ENCODE assay signal across 8 mouse cellular contexts in genomic region chr9:13296274-13297121, GRCm38 (mm10). TPM values are rescaled to one million over a fixed set of nuclear protein-coding genes. Genes with fewer than 3 reads are reported as not detected.
DNase-seq lines count a peak whose midpoint lies in the region; ATAC-seq and TF ChIP-seq lines count a peak whose summit lies in the region.

No protein-coding gene starts in this region.

- peak; percentile 94 for TF ChIP-seq CTCF in heart, adult 2 months (IDR thresholded peaks at IDR 0.05)

- intact Hi-C loops in heart, adult 2 months (cut with DNase I), result loop anchor here (1.0 to 5.0 kb wide), 8 partner anchors 52 to 531 kb away; partner anchors contain the start of genes Cep57, Fam76b and Jrkl

- no peaks in the 10 kb centered on the region for H3K27me3 ChIP-seq in embryonic facial prominence, embryonic 13.5 days
- no peaks in the 10 kb centered on the region for H3K27me3 ChIP-seq in heart, adult 2 months (ENCODE audit: control insufficient read depth, insufficient read depth, low read length)
- no peaks in the 10 kb centered on the region for H3K27me3 ChIP-seq in limb, embryonic 13.5 days
- H3K27me3 ChIP-seq in midbrain, embryonic 15.5 days (replicated peaks), result no peaks in the 10 kb centered on the region

- H3K79me2 ChIP-seq in heart, adult 2 months (replicated peaks; ENCODE audit: control insufficient read depth, insufficient read depth, low read length), result no peaks in the 10 kb centered on the region

- peak; percentile 52; the same call in 1 of the 2 replicates for TF ChIP-seq POLR2A in heart, adult 2 months (IDR thresholded peaks at IDR 0.05; ENCODE audit: insufficient read depth, low read depth, low read length)

- under 1% methylated on average over 28 of the region's 28 CpGs for WGBS in embryonic facial prominence, embryonic 13.5 days
- WGBS in heart, adult 2 months, result under 1% methylated on average over 27 of the region's 28 CpGs
- under 1% methylated on average over 28 of the region's 28 CpGs for WGBS in limb, embryonic 13.5 days
- under 1% methylated on average over 28 of the region's 28 CpGs for WGBS in midbrain, embryonic 15.5 days

- H3K27ac ChIP-seq in embryonic facial prominence, embryonic 13.5 days, result peak overlapping the region; percentile 80
- H3K27ac ChIP-seq in heart, adult 2 months, result peak overlapping the region; percentile 87
- H3K27ac ChIP-seq in limb, embryonic 13.5 days, result peak overlapping the region; percentile 83
- H3K27ac ChIP-seq in midbrain, embryonic 15.5 days, result peak overlapping the region; percentile 66

- ATAC-seq in embryonic facial prominence, embryonic 13.5 days (ENCODE audit: insufficient number of reproducible peaks, insufficient read depth, low FRiP score, low TSS enrichment, low read depth), result peak; percentile 93
- ATAC-seq in limb, embryonic 13.5 days (ENCODE audit: low FRiP score, low read depth), result peak; percentile 93
- ATAC-seq in midbrain, embryonic 15.5 days (replicated peaks), result peak; percentile 91

- H3K9me3 ChIP-seq in embryonic facial prominence, embryonic 13.5 days, result no peaks in the 10 kb centered on the region
- H3K9me3 ChIP-seq in limb, embryonic 13.5 days, result no peaks in the 10 kb centered on the region
- no peaks in the 10 kb centered on the region for H3K9me3 ChIP-seq in midbrain, embryonic 15.5 days

- H3K36me3 ChIP-seq in embryonic facial prominence, embryonic 13.5 days, result no peaks in the 10 kb centered on the region
- H3K36me3 ChIP-seq in heart, adult 2 months (ENCODE audit: control insufficient read depth, insufficient read depth, low read length), result peaks cover 9% of the 10 kb centered on the region
- H3K36me3 ChIP-seq in limb, embryonic 13.5 days, result no peaks in the 10 kb centered on the region
- H3K36me3 ChIP-seq in midbrain, embryonic 15.5 days (replicated peaks), result no peaks in the 10 kb centered on the region

- H3K9ac ChIP-seq in embryonic facial prominence, embryonic 13.5 days, result peak overlapping the region; percentile 77
- H3K9ac ChIP-seq in heart, adult 2 months (ENCODE audit: low read depth, low read length), result peak overlapping the region; percentile 79
- peak overlapping the region; percentile 75 for H3K9ac ChIP-seq in limb, embryonic 13.5 days
- H3K9ac ChIP-seq in midbrain, embryonic 15.5 days, result peak overlapping the region; percentile 64

- peaks cover 40% of the 10 kb centered on the region for H3K4me1 ChIP-seq in embryonic facial prominence, embryonic 13.5 days
- peaks cover 11% of the 10 kb centered on the region for H3K4me1 ChIP-seq in heart, adult 2 months (ENCODE audit: control insufficient read depth, insufficient read depth, low read length)
- H3K4me1 ChIP-seq in limb, embryonic 13.5 days, result peaks cover 39% of the 10 kb centered on the region
- peaks cover 46% of the 10 kb centered on the region for H3K4me1 ChIP-seq in midbrain, embryonic 15.5 days

- TF ChIP-seq EP300 in heart, adult 2 months (IDR thresholded peaks at IDR 0.05; ENCODE audit: insufficient read depth, low read depth, low read length), result peak; percentile 67; the same call in 1 of the 2 replicates

- H3K4me2 ChIP-seq in embryonic facial prominence, embryonic 13.5 days, result peak overlapping the region; percentile 96
- peak overlapping the region; percentile 97 for H3K4me2 ChIP-seq in limb, embryonic 13.5 days (replicated peaks)
- peak overlapping the region; percentile 89 for H3K4me2 ChIP-seq in midbrain, embryonic 15.5 days

- DNase-seq in 416B (ENCODE audit: low read depth), result peak; percentile 85
- peak; percentile 62 to 84 for DNase-seq in adrenal gland, postnatal 4 days (ENCODE audit: low spot score in 2 of 2)
- DNase-seq in heart, adult 2 months, result peak; percentile 88 to 92
- DNase-seq in kidney, adult 8-10 months, result peak; percentile 82 to 87
- peak; percentile 76 to 78 for DNase-seq in spleen, adult 18-20 months

- peak overlapping the region; percentile 58 for H3K4me3 ChIP-seq in embryonic facial prominence, embryonic 13.5 days
- H3K4me3 ChIP-seq in heart, adult 2 months, result peak overlapping the region; percentile 77
- peak overlapping the region; percentile 60 for H3K4me3 ChIP-seq in limb, embryonic 13.5 days
- H3K4me3 ChIP-seq in midbrain, embryonic 15.5 days, result peak overlapping the region; percentile 54

RNA-seq across cellular contexts. Expression of gene Maml2, which starts 1.3 kb away (rescaled TPM):
- 10 to 100 TPM; 11.5 to 14.1 TPM for total RNA-seq in adrenal gland, postnatal 4 days (2021)
- 13.0 and 15.6 TPM in 2 replicates for polyA plus RNA-seq in embryonic facial prominence, embryonic 13.5 days (2015; fragmentation: Nextera tagmentation; extraction: Ambion mirVana)
- 1 to 10 TPM; 5.7 to 6.5 TPM for total RNA-seq in heart, adult 2 months (2021)
- polyA plus RNA-seq in heart, adult 2 months (2012; rRNA removed), result 4.8 and 6.2 TPM in 2 replicates
- 14.8 and 15.9 TPM in 2 replicates for polyA plus RNA-seq in limb, embryonic 13.5 days (2015; fragmentation: Nextera tagmentation; extraction: Ambion mirVana)
- polyA plus RNA-seq in midbrain, embryonic 15.5 days (2015; fragmentation: Nextera tagmentation; extraction: Ambion mirVana), result 10.0 and 11.0 TPM in 2 replicates

RNA-seq across cellular contexts. Expression of gene Ccdc82, which starts 49.7 kb away (rescaled TPM):
- total RNA-seq in adrenal gland, postnatal 4 days (2021), result 10 to 100 TPM; 21.9 to 22.4 TPM
- 7.1 and 8.4 TPM in 2 replicates for polyA plus RNA-seq in embryonic facial prominence, embryonic 13.5 days (2015; fragmentation: Nextera tagmentation; extraction: Ambion mirVana)
- 1 to 10 TPM; 8.5 to 9.3 TPM for total RNA-seq in heart, adult 2 months (2021)
- polyA plus RNA-seq in heart, adult 2 months (2012; rRNA removed), result 4.6 and 7.9 TPM in 2 replicates
- polyA plus RNA-seq in limb, embryonic 13.5 days (2015; fragmentation: Nextera tagmentation; extraction: Ambion mirVana), result 5.9 and 6.8 TPM in 2 replicates
- polyA plus RNA-seq in midbrain, embryonic 15.5 days (2015; fragmentation: Nextera tagmentation; extraction: Ambion mirVana), result 12.8 and 13.9 TPM in 2 replicates

RNA-seq across cellular contexts. Expression of gene Jrkl, which starts 50.9 kb away (rescaled TPM):
- 10 to 100 TPM; 10.8 to 11.1 TPM for total RNA-seq in adrenal gland, postnatal 4 days (2021)
- 11.1 and 11.7 TPM in 2 replicates for polyA plus RNA-seq in embryonic facial prominence, embryonic 13.5 days (2015; fragmentation: Nextera tagmentation; extraction: Ambion mirVana)
- total RNA-seq in heart, adult 2 months (2021), result 1 to 10 TPM; 5.3 to 5.7 TPM
- 0.80 and 1.9 TPM in 2 replicates for polyA plus RNA-seq in heart, adult 2 months (2012; rRNA removed)
- 10.3 and 10.6 TPM in 2 replicates for polyA plus RNA-seq in limb, embryonic 13.5 days (2015; fragmentation: Nextera tagmentation; extraction: Ambion mirVana)
- polyA plus RNA-seq in midbrain, embryonic 15.5 days (2015; fragmentation: Nextera tagmentation; extraction: Ambion mirVana), result 11.0 and 11.3 TPM in 2 replicates

Comparison
In these comparisons a context has a peak if more than half of its experiments do, and no peak if none do; other contexts are left out.
1. Peak in every context shown above with its lines: DNase-seq, ATAC-seq, H3K4me3 ChIP-seq and H3K27ac ChIP-seq.